Comparison of ENCODE assay signal across 17 mouse cellular contexts in the genomic region with DNA sequence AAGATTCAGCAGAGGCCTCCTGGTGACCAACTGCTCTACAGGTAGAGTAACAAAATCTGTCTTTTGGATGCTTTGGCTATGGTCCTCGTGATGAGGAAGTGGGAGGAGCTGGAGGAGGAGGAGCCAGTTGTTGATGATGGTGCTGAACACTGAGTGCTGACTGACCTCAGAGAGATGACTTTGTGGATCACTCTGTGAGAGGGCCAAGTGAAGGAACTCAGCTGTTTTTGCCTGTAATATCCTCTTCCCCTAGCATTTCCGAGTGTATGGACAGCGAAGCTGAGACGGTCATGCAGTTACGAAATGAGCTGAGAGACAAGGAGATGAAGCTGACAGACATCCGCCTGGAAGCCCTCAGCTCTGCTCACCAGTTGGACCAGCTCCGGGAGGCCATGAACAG. TPM values are rescaled to one million over a fixed set of nuclear protein-coding genes. Genes with fewer than 3 reads are reported as not detected.
DNase-seq lines count a peak whose midpoint lies in the region; ATAC-seq and TF ChIP-seq lines count a peak whose summit lies in the region.
"Had no signal": no experiment of that assay in that cellular context is flagged by ENCODE, and none has a peak within 500 bp of the region (broad histone marks: within the 10 kb centered on the region; RNA-seq: fewer than 3 reads in every experiment).

No protein-coding gene starts in this region.

- TF ChIP-seq CTCF in lung, embryonic 14.5 days (IDR thresholded peaks at IDR 0.05; ENCODE audit: low read depth) = no peak
- no peak for TF ChIP-seq CTCF in cerebellum, adult 2 months (IDR thresholded peaks at IDR 0.05; ENCODE audit: borderline replicate concordance, insufficient read depth, low read depth, low read length)

- no peaks in the 10 kb centered on the region for H3K4me1 ChIP-seq in lung, embryonic 14.5 days (ENCODE audit: insufficient read depth)
- no peaks in the 10 kb centered on the region for H3K4me1 ChIP-seq in intestine, embryonic 16.5 days (ENCODE audit: control insufficient read depth, insufficient read depth, low read length)
- no peaks in the 10 kb centered on the region for H3K4me1 ChIP-seq in cerebellum, adult 2 months (ENCODE audit: control insufficient read depth, insufficient read depth, low read length)
- H3K4me1 ChIP-seq: embryonic facial prominence, embryonic 10.5 days; forebrain, embryonic 13.5 days; heart, embryonic 13.5 days had no signal

- peak; percentile 82 for ATAC-seq in lung, embryonic 14.5 days (ENCODE audit: insufficient read depth)
- ATAC-seq in intestine, embryonic 16.5 days = no peak
- ATAC-seq: forebrain, embryonic 13.5 days had no signal

- H3K27me3 ChIP-seq in lung, embryonic 14.5 days (ENCODE audit: insufficient read depth, low read length) = no peaks in the 10 kb centered on the region
- no peaks in the 10 kb centered on the region for H3K27me3 ChIP-seq in intestine, embryonic 16.5 days (replicated peaks; ENCODE audit: control insufficient read depth, insufficient read depth, low read length)
- no peaks in the 10 kb centered on the region for H3K27me3 ChIP-seq in cerebellum, adult 2 months (ENCODE audit: control insufficient read depth, insufficient read depth, low read length)
- H3K27me3 ChIP-seq: forebrain, embryonic 13.5 days; heart, embryonic 13.5 days had no signal

- no peaks in the 10 kb centered on the region for H3K9me3 ChIP-seq in lung, embryonic 14.5 days (ENCODE audit: low read depth, low read length)
- H3K9me3 ChIP-seq in intestine, embryonic 16.5 days (ENCODE audit: control insufficient read depth, low read length) = no peaks in the 10 kb centered on the region
- H3K9me3 ChIP-seq: embryonic facial prominence, embryonic 10.5 days; forebrain, embryonic 13.5 days; heart, embryonic 13.5 days had no signal

- H3K27ac ChIP-seq in lung, embryonic 14.5 days (ENCODE audit: low read depth) = peak overlapping the region; percentile 64
- no peak overlapping the region for H3K27ac ChIP-seq in intestine, embryonic 16.5 days (ENCODE audit: low read length)
- no peak overlapping the region for H3K27ac ChIP-seq in cerebellum, adult 2 months (ENCODE audit: insufficient read depth, low read length)
- H3K27ac ChIP-seq: embryonic facial prominence, embryonic 10.5 days; forebrain, embryonic 13.5 days; heart, embryonic 13.5 days had no signal

- 41% methylated on average over 7 of the region's 7 CpGs for WGBS in lung, embryonic 14.5 days
- 79% methylated on average over 7 of the region's 7 CpGs for WGBS in intestine, embryonic 16.5 days
- 50% methylated on average over 7 of the region's 7 CpGs for WGBS in cerebellum, adult 2 months

- H3K4me3 ChIP-seq in lung, embryonic 14.5 days (ENCODE audit: low read depth, low read length) = no peak overlapping the region
- no peak overlapping the region for H3K4me3 ChIP-seq in intestine, embryonic 16.5 days (ENCODE audit: low read length)
- no peak overlapping the region for H3K4me3 ChIP-seq in cerebellum, adult 2 months (replicated peaks; ENCODE audit: insufficient read depth, low read depth, low read length)
- H3K4me3 ChIP-seq: embryonic facial prominence, embryonic 10.5 days; forebrain, embryonic 13.5 days; heart, embryonic 13.5 days had no signal

- 0 out of 2 replicates have a peak overlapping the region, but pooled peaks have one; percentile 5 for H3K4me2 ChIP-seq in lung, embryonic 14.5 days
- H3K4me2 ChIP-seq in intestine, embryonic 16.5 days (ENCODE audit: low read depth, low read length) = no peak overlapping the region
- H3K4me2 ChIP-seq: forebrain, embryonic 13.5 days; heart, embryonic 13.5 days had no signal

- peak; percentile 76 for DNase-seq in lung, embryonic 14.5 days
- no peak for DNase-seq in lung, postnatal 14 days
- peak; percentile 48 for DNase-seq in lung, postnatal 10 days
- peak; percentile 25 to 73 for DNase-seq in lung, postnatal 4 days
- DNase-seq in cerebellum, adult 2 months = no peak
- no peak for DNase-seq in frontal cortex, postnatal 36 days (ENCODE audit: low spot score in 2 of 2)
- DNase-seq: adrenal gland, adult 2 months; adrenal gland, postnatal 25 days; cerebellum, adult 18-20 months; gastrocnemius, postnatal 36 days; heart, adult 11 months; heart, postnatal 36 days had no signal

- no peak for TF ChIP-seq POLR2A in cerebellum, adult 2 months (IDR thresholded peaks at IDR 0.05; ENCODE audit: borderline replicate concordance, insufficient read depth, low read length)

- no peak overlapping the region for H3K9ac ChIP-seq in lung, embryonic 14.5 days
- no peak overlapping the region for H3K9ac ChIP-seq in intestine, embryonic 16.5 days (ENCODE audit: low read depth, low read length)
- H3K9ac ChIP-seq: forebrain, embryonic 13.5 days; heart, embryonic 13.5 days had no signal

- peaks cover 67% of the 10 kb centered on the region for H3K36me3 ChIP-seq in lung, embryonic 14.5 days (ENCODE audit: insufficient read depth)
- peaks cover 20% of the 10 kb centered on the region for H3K36me3 ChIP-seq in intestine, embryonic 16.5 days (ENCODE audit: control insufficient read depth, insufficient read depth, low read length)

RNA-seq across cellular contexts. Expression of a gene that starts 54.1 kb away (rescaled TPM):
- polyA plus RNA-seq in lung, embryonic 14.5 days (2014; fragmentation: Nextera tagmentation; extraction: Ambion mirVana) = not detected in 2 replicates
- 0.06 TPM in 1 of 2 replicates, not detected in the other for polyA plus RNA-seq in intestine, embryonic 16.5 days (2015; fragmentation: Nextera tagmentation; extraction: Ambion mirVana)
- not detected in 2 replicates for polyA plus RNA-seq in cerebellum, adult 2 months (2012; rRNA removed)
- polyA plus RNA-seq: adrenal gland, adult 2 months; heart, embryonic 13.5 days; heart, postnatal 0 days had no signal

Comparison
In these comparisons a context has a peak if more than half of its experiments do, and no peak if none do; other contexts are left out.
1. DNase-seq: peak in lung, embryonic 14.5 days (single experiment), lung, postnatal 10 days (single experiment) and lung, postnatal 4 days (2 of 2); none in lung, postnatal 14 days (single experiment), cerebellum, adult 2 months (0 of 2) and frontal cortex, postnatal 36 days (0 of 2).